Mouse (Mus musculus): ENCODE results near the gene Cpxm1. TPM values are rescaled to one million over a fixed set of nuclear protein-coding genes. Genes with fewer than 3 reads are reported as not detected.
A peak's percentile ranks its signal among the peaks of the same experiment; 100 is the strongest.

Gene Cpxm1
- polyA plus RNA-seq, 1 experiment from 2014 or later, result 27.8 TPM

DNA sequence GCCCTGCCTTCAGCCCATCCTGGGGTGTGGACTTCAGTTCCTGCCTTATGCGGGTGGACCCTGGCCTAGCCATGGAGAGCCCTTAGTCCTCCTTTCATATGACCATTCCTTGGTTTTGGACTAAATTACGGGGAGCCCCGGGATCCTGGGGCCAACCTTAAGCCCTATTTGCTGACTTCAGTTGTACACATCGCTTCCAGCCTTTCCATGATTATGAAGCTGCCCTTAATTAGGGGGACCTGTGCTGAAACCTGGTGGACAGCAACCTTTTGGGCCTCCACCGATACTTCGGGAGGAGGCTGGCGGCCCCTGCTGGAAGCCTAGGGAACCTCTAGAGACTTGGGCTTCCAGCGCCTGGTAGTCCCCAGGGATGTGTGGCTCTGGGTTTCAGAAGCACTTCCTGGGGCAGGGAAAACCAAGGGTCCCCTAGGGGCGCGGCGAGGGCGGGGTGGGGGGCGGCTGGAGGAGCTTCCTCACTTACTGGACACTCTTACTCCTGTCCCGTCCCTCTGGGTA, 34.8 kb downstream of the Cpxm1 start:
- H3K36me3 ChIP-seq, result no peaks in the 10 kb centered on the region
- 4% methylated on average over 14 of the region's 14 CpGs for WGBS
- H3K27me3 ChIP-seq (replicated peaks), result peaks cover 68% of the 10 kb centered on the region
- peak; percentile 37; the same call in 1 of the 2 replicates for ATAC-seq (ENCODE audit: low FRiP score)
- no peak overlapping the region for H3K4me2 ChIP-seq
- no peak overlapping the region for H3K9ac ChIP-seq (replicated peaks)
- no peak overlapping the region for H3K27ac ChIP-seq (replicated peaks)
- H3K4me3 ChIP-seq (replicated peaks), result no peak overlapping the region
- H3K4me1 ChIP-seq, result peaks cover 6% of the 10 kb centered on the region
- H3K9me3 ChIP-seq (replicated peaks), result no peaks in the 10 kb centered on the region

DNA sequence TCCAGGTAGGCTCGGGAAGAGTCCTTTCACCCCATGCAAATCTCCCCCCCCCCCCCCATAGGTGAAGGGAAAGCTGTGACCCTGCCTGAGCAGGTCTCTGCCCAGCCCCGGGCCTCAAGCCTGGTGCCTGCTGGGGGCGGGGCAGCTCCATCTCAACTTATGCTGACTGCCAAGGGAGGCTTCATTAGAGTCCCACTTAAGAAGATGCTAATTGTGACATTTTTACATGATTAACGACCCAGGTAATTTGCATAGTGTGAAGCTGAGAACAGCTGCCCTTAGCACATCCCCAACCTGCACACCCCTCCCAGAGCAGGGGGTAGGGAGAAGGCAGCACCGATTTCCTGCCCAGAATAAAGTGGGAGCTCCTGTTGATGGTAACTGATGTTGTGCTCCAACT, 38.5 kb downstream of the Cpxm1 start:
- Histone ChIP-seq H3K9me3 (replicated peaks) (no peaks in the 10 kb centered on the region), H3K27me3 (replicated peaks) (peaks cover 51% of the 10 kb centered on the region)
- no peak for ATAC-seq (ENCODE audit: low FRiP score)

DNA sequence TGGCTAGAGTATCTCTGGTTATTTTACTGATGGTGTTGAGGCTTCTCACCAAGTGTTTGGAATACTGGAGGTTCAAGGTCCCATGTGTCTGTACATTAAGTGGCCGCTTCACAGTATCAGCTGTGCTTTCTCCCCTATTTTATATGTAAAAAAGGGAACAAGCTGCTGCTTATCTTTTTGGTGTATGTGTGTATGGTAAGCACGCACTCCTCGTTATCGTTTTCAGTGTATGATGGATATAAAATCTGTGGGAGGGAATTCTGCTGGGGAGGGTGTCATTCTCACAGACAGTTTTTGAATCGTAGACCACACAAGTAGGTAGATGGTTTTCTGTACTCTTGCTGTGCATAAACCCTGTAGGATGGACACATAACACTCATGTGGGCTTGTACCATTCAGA, 39.8 kb downstream of the Cpxm1 start:
- Histone ChIP-seq H3K27ac (replicated peaks) (no peak overlapping the region), H3K27me3 (replicated peaks) (peaks cover 38% of the 10 kb centered on the region), H3K4me2 (no peak overlapping the region), H3K4me3 (replicated peaks) (no peak overlapping the region), H3K4me1 (peaks cover 6% of the 10 kb centered on the region; the same call in 1 of the 2 replicates), H3K9me3 (replicated peaks) (no peaks in the 10 kb centered on the region), H3K9ac (replicated peaks) (no peak overlapping the region), H3K36me3 (no peaks in the 10 kb centered on the region)
- WGBS, result 91% methylated on average over 5 of the region's 5 CpGs
- no peak for ATAC-seq (ENCODE audit: low FRiP score)

More for the DNA sequence above, 38.5 kb downstream of the Cpxm1 start:
- H3K4me1 ChIP-seq, result peaks cover 6% of the 10 kb centered on the region; the same call in 1 of the 2 replicates
- no peak overlapping the region for H3K9ac ChIP-seq (replicated peaks)
- H3K27ac ChIP-seq (replicated peaks), result no peak overlapping the region
- H3K4me2 ChIP-seq, result no peak overlapping the region
- 20% methylated on average over 5 of the region's 5 CpGs for WGBS
- H3K36me3 ChIP-seq, result no peaks in the 10 kb centered on the region
- H3K4me3 ChIP-seq (replicated peaks), result no peak overlapping the region

DNA sequence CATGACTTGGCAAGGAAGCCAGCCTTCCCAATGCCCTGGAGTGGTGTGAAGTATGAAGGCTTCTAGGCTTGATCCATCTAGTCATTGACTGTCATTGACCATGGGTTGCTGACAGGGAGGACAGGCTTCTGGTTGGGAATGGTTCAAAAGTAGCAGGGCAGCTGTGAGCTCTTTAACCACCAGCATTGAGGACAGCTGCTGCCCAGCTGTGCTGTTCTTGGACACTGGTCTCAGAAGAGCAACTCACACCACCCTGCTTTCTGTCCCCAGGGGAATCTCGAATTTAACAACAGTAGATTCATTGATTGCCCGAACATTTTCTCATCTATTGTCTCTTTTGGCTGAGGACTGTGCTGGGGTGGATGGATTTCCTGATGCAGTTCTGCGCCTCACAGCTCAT, 43.5 kb downstream of the Cpxm1 start:
- Histone ChIP-seq H3K36me3 (no peaks in the 10 kb centered on the region), H3K9ac (replicated peaks) (no peak overlapping the region), H3K4me3 (replicated peaks) (no peak overlapping the region), H3K9me3 (replicated peaks) (no peaks in the 10 kb centered on the region), H3K27me3 (replicated peaks) (peaks cover 2% of the 10 kb centered on the region), H3K27ac (replicated peaks) (no peak overlapping the region), H3K4me2 (no peak overlapping the region), H3K4me1 (0 out of 2 replicates have a peak, but pooled peaks cover 3% of the 10 kb centered on the region)
- 67% methylated on average over 3 of the region's 3 CpGs for WGBS
- no peak for ATAC-seq (ENCODE audit: low FRiP score)

DNA sequence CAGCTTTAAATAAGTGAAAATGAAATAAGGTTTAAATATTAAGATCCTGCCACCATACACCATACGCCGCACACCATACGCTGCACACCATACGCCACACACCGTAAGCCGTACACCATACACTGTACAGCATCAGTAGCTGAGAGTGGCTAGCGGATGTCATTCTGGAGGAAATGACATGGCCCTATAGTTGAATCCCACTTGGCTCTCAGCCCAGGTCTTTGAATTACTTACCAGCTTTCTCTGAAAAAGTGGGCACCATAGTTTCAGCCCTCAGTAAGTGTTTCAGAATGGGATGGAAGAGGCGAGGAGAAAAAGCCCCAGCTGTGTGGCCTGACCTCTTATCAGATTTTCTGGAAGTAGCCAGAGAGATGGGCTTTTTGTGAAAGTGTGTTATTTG, 44.0 kb downstream of the Cpxm1 start:
- no peaks in the 10 kb centered on the region for H3K36me3 ChIP-seq
- no peak overlapping the region for H3K4me3 ChIP-seq (replicated peaks)
- 93% methylated on average over 8 of the region's 8 CpGs for WGBS
- H3K9ac ChIP-seq (replicated peaks), result no peak overlapping the region
- H3K4me1 ChIP-seq, result 0 out of 2 replicates have a peak, but pooled peaks cover 3% of the 10 kb centered on the region
- no peak for ATAC-seq (ENCODE audit: low FRiP score)
- no peaks in the 10 kb centered on the region for H3K27me3 ChIP-seq (replicated peaks)
- H3K27ac ChIP-seq (replicated peaks), result no peak overlapping the region
- no peak overlapping the region for H3K4me2 ChIP-seq
- H3K9me3 ChIP-seq (replicated peaks), result no peaks in the 10 kb centered on the region

DNA sequence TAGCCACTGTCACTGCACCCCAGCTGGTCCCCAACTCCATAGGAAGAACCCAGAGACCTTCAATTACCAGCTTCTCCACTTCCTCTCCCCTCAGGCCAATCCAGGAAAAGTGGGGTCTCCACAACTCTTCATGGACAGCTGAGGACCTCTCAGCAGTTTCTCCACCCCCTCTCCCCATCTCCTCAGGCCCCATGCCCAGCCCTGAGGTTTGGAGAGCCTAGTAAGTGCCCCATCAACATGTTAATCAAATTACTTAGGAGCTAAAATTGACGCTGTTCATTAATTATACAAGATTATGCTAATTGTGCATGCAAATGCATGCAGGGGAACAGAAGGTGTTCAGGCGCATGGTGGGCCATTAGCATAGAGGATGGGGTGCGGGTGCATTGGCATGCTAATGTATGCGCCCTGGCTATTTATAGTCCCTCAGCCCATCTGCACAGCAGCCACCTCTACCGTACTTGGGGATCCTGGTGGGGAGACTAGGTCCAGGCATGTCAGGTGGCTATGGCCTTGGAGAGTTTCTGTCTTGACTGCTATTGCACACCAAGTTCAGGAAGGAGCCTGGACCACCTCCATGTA, 45.5 kb downstream of the Cpxm1 start:
- ATAC-seq (ENCODE audit: low FRiP score), result no peak
- Histone ChIP-seq H3K36me3 (no peaks in the 10 kb centered on the region), H3K9ac (replicated peaks) (no peak overlapping the region), H3K27ac (replicated peaks) (no peak overlapping the region), H3K4me1 (0 out of 2 replicates have a peak, but pooled peaks cover 3% of the 10 kb centered on the region), H3K9me3 (replicated peaks) (no peaks in the 10 kb centered on the region), H3K27me3 (replicated peaks) (no peaks in the 10 kb centered on the region), H3K4me2 (no peak overlapping the region), H3K4me3 (replicated peaks) (no peak overlapping the region)
- 17% methylated on average over 5 of the region's 5 CpGs for WGBS

DNA sequence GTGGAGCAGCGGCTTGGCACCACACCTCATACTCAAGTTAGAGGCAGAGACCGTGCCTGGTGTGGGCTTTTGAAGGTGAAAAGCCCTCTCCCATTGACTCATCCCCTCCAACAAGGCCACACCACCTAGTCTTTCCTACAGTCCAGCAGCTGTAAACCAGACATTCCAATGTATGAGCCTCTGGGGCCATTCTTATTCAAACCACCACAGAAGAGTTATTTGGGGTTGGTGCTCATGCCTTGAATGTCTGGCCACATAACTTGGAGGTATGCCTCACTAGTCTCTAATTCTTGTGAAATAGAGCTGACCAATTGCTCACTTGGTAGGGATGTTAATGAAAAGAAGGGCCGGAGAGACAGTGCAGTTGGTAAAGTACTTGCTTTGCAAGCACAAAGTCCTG, 47.0 kb downstream of the Cpxm1 start:
- H3K27me3 ChIP-seq (replicated peaks), result no peaks in the 10 kb centered on the region
- H3K4me2 ChIP-seq, result no peak overlapping the region
- WGBS, result 81% methylated on average over 3 of the region's 3 CpGs
- no peak overlapping the region for H3K9ac ChIP-seq (replicated peaks)
- no peaks in the 10 kb centered on the region for H3K9me3 ChIP-seq (replicated peaks)
- no peaks in the 10 kb centered on the region for H3K36me3 ChIP-seq
- 0 out of 2 replicates have a peak, but pooled peaks cover 3% of the 10 kb centered on the region for H3K4me1 ChIP-seq
- no peak overlapping the region for H3K4me3 ChIP-seq (replicated peaks)
- ATAC-seq (ENCODE audit: low FRiP score), result no peak
- no peak overlapping the region for H3K27ac ChIP-seq (replicated peaks)

DNA sequence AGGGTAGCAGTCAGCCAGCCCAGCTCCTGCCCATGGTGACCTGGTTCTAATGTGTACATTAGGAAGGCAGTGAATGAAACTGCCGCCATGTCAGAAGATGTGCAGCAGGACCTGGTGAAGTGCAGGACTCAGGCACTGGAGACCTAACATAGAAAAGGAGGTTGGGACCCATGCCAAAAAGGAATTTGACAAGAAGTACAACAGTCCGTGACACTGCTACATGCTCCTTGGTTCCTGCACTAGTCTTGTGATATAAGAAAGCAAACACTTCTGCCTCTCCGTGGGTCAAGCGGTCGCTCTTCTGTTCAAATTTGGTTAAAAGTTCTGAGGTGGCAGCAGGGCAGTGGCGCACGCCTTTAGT, 56.2 kb downstream of the Cpxm1 start:
- ATAC-seq (ENCODE audit: low FRiP score), result no peak
- no peak overlapping the region for H3K9ac ChIP-seq (replicated peaks)
- no peaks in the 10 kb centered on the region for H3K36me3 ChIP-seq
- no peak overlapping the region for H3K4me2 ChIP-seq
- H3K27me3 ChIP-seq (replicated peaks), result no peaks in the 10 kb centered on the region
- no peaks in the 10 kb centered on the region for H3K9me3 ChIP-seq (replicated peaks)
- WGBS, result 90% methylated on average over 7 of the region's 7 CpGs
- no peak overlapping the region for H3K4me3 ChIP-seq (replicated peaks)
- no peaks in the 10 kb centered on the region for H3K4me1 ChIP-seq
- H3K27ac ChIP-seq (replicated peaks), result no peak overlapping the region

Other genes starting within 250 kb of the Cpxm1 start
- gene Snrpb, start 218.2 kb downstream of the Cpxm1 start, polyA plus RNA-seq (2015; fragmentation: Nextera tagmentation; extraction: Ambion mirVana), result 283 and 366 TPM in 2 replicates
- gene Tmc2, start 202.4 kb downstream of the Cpxm1 start, polyA plus RNA-seq (2015; fragmentation: Nextera tagmentation; extraction: Ambion mirVana), result not detected in 2 replicates
- gene Nop56, start 123.1 kb downstream of the Cpxm1 start, polyA plus RNA-seq (2015; fragmentation: Nextera tagmentation; extraction: Ambion mirVana), result 275 and 293 TPM in 2 replicates
- 193 and 199 TPM in 2 replicates for gene Idh3b, start 113.0 kb downstream of the Cpxm1 start, polyA plus RNA-seq (2015; fragmentation: Nextera tagmentation; extraction: Ambion mirVana)
- gene Ebf4, start 102.4 kb downstream of the Cpxm1 start, polyA plus RNA-seq (2015; fragmentation: Nextera tagmentation; extraction: Ambion mirVana), result 4.7 and 7.8 TPM in 2 replicates
- 0.17 TPM in 1 of 2 replicates, not detected in the other for gene Gm28372, start 7.7 kb upstream of the Cpxm1 start, polyA plus RNA-seq (2015; fragmentation: Nextera tagmentation; extraction: Ambion mirVana)
- gene 1700020A23Rik, start 7.7 kb upstream of the Cpxm1 start, polyA plus RNA-seq (2015; fragmentation: Nextera tagmentation; extraction: Ambion mirVana), result 0.36 and 0.56 TPM in 2 replicates
- not detected in 2 replicates for gene Tmem239, start 8.9 kb upstream of the Cpxm1 start, polyA plus RNA-seq (2015; fragmentation: Nextera tagmentation; extraction: Ambion mirVana)
- 102 TPM in 2 replicates for gene Vps16, start 26.8 kb upstream of the Cpxm1 start, polyA plus RNA-seq (2015; fragmentation: Nextera tagmentation; extraction: Ambion mirVana)
- gene Pced1a, start 27.1 kb upstream of the Cpxm1 start, polyA plus RNA-seq (2015; fragmentation: Nextera tagmentation; extraction: Ambion mirVana), result 14.3 and 16.0 TPM in 2 replicates
- gene Ptpra, start 52.7 kb upstream of the Cpxm1 start, polyA plus RNA-seq (2015; fragmentation: Nextera tagmentation; extraction: Ambion mirVana), result 123 and 129 TPM in 2 replicates
- gene Mrps26, start 166.2 kb upstream of the Cpxm1 start, polyA plus RNA-seq (2015; fragmentation: Nextera tagmentation; extraction: Ambion mirVana), result 105 and 107 TPM in 2 replicates
- not detected in 2 replicates for gene Oxt, start 178.6 kb upstream of the Cpxm1 start, polyA plus RNA-seq (2015; fragmentation: Nextera tagmentation; extraction: Ambion mirVana)
- not detected in 2 replicates for gene Avp, start 185.0 kb upstream of the Cpxm1 start, polyA plus RNA-seq (2015; fragmentation: Nextera tagmentation; extraction: Ambion mirVana)
- 9.5 and 10.8 TPM in 2 replicates for gene Fastkd5, start 232.5 kb upstream of the Cpxm1 start, polyA plus RNA-seq (2015; fragmentation: Nextera tagmentation; extraction: Ambion mirVana)
- gene Ubox5, start 232.5 kb upstream of the Cpxm1 start, polyA plus RNA-seq (2015; fragmentation: Nextera tagmentation; extraction: Ambion mirVana), result 10.0 and 11.3 TPM in 2 replicates
- gene Lzts3, start 245.2 kb upstream of the Cpxm1 start, polyA plus RNA-seq (2015; fragmentation: Nextera tagmentation; extraction: Ambion mirVana), result 18.1 and 21.4 TPM in 2 replicates